Mouse (Mus musculus): ENCODE results near the gene Sp3. TPM values are rescaled to one million over a fixed set of nuclear protein-coding genes. Genes with fewer than 3 reads are reported as not detected.

Sp3 gene
- total RNA-seq, 1 experiment: 60.6 TPM

DNA sequence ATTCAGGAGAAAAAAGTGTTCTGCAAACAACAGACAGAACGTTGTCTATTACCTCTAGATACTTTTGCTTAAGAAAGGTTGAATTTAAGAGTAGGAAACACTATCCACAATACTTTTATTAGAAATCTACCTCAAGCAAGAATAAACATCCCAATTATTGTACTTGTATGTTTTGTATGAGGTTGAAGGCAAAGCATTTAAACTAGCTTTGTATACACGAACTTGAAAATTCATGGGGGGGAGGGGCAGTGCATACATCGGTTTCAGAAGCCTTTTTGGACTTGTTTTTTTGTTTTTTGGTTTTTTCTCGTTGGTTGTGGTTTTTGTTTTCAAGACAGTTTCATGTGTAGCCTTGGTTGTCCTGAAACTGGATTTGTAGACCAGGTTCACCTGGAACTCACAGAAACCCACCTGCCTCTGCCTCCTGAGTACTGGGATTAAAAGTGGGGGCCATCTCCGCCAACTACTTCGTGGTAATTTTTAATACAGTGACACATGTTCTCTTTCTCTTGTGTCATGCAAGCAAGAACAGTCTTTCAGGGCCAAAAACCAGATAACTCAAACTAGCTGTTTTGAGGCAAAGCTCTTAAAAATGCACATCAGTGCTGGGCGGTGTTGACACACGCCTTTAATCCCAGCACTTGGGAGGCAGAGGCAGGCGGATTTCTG is 1.3 kb upstream of the Sp3 start:
- Histone ChIP-seq H3K27ac (ENCODE audit: insufficient read depth, low read depth, low read length, poor library complexity, severe bottlenecking) (peak overlapping the region; percentile 20; the same call in 1 of the 2 replicates), H3K9ac (ENCODE audit: insufficient read depth, low read depth, low read length, poor library complexity, severe bottlenecking) (no peak overlapping the region), H3K4me3 (ENCODE audit: insufficient read depth in 1 of 2, low read depth in 1 of 2, low read length in 2 of 2, poor library complexity in 1 of 2, severe bottlenecking in 1 of 2) (peak overlapping the region; percentile 96 to 99; a peak in 3 of 4 replicates), H3K9me3 (ENCODE audit: control insufficient read depth, insufficient read depth, low read depth, low read length) (no peaks in the 10 kb centered on the region), H3K4me1 (ENCODE audit: control insufficient read depth in 2 of 2, insufficient read depth in 2 of 2, low read length in 2 of 2, poor library complexity in 1 of 2) (peaks cover 11 to 19% of the 10 kb centered on the region in 2 experiments), H3K36me3 (ENCODE audit: control insufficient read depth, insufficient read depth, low read length, poor library complexity, severe bottlenecking) (no peaks in the 10 kb centered on the region)
- TF ChIP-seq ZNF384 (IDR thresholded peaks at IDR 0.05; ENCODE audit: low read depth, low read length) (no peak), MAFK (IDR thresholded peaks at IDR 0.05; ENCODE audit: insufficient read depth, low read depth, low read length) (no peak), ZC3H11A (IDR thresholded peaks at IDR 0.05; ENCODE audit: borderline replicate concordance, low read depth, low read length) (no peak), CHD2 (IDR thresholded peaks at IDR 0.05; ENCODE audit: low read depth, low read length) (no peak), HCFC1 (IDR thresholded peaks at IDR 0.05; ENCODE audit: borderline replicate concordance, insufficient read depth, low read length) (no peak)
- in situ Hi-C loops (cut with MboI; ENCODE audit: low sequenced_read_pairs in 2 of 2, unreplicated experiment in 2 of 2): no loop called here
- no peak for DNase-seq (ENCODE audit: low read depth, low spot score)

DNA sequence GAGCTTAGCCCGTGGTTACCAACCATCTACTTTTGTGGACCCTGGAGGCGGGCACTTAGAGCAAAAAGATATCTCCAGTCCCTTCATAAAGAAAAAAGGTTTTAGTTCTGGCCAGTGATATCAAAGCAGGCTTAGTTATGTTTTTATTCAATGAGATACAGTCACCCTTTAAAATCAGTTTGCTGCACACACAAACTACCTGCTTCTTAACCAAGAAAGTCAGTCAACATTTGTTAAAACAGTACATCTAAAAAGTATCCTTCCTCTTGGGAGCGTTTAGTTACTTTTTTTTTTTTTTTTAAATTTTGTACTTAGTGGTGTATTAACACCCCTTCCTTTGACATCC is 802 bp upstream of the Sp3 start:
- Histone ChIP-seq H3K9ac (ENCODE audit: insufficient read depth, low read depth, low read length, poor library complexity, severe bottlenecking) (peak overlapping the region; percentile 99), H3K36me3 (ENCODE audit: control insufficient read depth, insufficient read depth, low read length, poor library complexity, severe bottlenecking) (no peaks in the 10 kb centered on the region), H3K4me3 (ENCODE audit: insufficient read depth in 1 of 2, low read depth in 1 of 2, low read length in 2 of 2, poor library complexity in 1 of 2, severe bottlenecking in 1 of 2) (peak overlapping the region; percentile 96 to 99), H3K27ac (ENCODE audit: insufficient read depth, low read depth, low read length, poor library complexity, severe bottlenecking) (peak overlapping the region; percentile 100), H3K9me3 (ENCODE audit: control insufficient read depth, insufficient read depth, low read depth, low read length) (no peaks in the 10 kb centered on the region), H3K4me1 (ENCODE audit: control insufficient read depth in 2 of 2, insufficient read depth in 2 of 2, low read length in 2 of 2, poor library complexity in 1 of 2) (peaks cover 11 to 16% of the 10 kb centered on the region in 2 experiments)
- no peak for DNase-seq (ENCODE audit: low read depth, low spot score)
- in situ Hi-C loops (cut with MboI; ENCODE audit: low sequenced_read_pairs in 2 of 2, unreplicated experiment in 2 of 2): no loop called here
- no peak for TF ChIP-seq ZNF384 (IDR thresholded peaks at IDR 0.05; ENCODE audit: low read depth, low read length)
- no peak for TF ChIP-seq ZC3H11A (IDR thresholded peaks at IDR 0.05; ENCODE audit: borderline replicate concordance, low read depth, low read length)
- TF ChIP-seq CHD2 (IDR thresholded peaks at IDR 0.05; ENCODE audit: low read depth, low read length): no peak
- no peak for TF ChIP-seq HCFC1 (IDR thresholded peaks at IDR 0.05; ENCODE audit: borderline replicate concordance, insufficient read depth, low read length)
- TF ChIP-seq MAFK (IDR thresholded peaks at IDR 0.05; ENCODE audit: insufficient read depth, low read depth, low read length): no peak

DNA sequence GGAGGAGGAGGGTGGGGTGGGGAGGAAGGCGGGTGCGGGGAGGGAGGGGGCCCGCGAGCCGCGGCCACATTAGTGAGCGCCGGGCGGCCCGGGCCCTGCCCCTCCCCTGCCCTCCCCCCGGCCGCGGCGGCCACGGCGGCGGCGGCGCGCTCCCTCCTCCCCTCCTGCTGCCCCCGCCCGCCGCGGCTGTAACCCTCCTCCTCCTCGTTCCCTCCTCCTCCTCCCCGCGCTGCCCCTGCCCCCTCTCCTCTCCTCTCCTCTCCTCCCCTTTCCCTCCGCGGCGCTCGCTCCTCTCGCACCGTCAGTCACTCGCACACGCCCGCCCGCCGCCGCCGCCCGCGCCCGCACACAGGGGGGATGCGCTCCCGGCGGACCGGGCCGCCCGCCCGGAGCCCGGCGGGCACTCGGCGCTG is 581 bp downstream of the Sp3 start:
- Histone ChIP-seq H3K4me1 (ENCODE audit: control insufficient read depth in 2 of 2, insufficient read depth in 2 of 2, low read length in 2 of 2, poor library complexity in 1 of 2) (peaks cover 4 to 10% of the 10 kb centered on the region in 2 experiments; a peak in 3 of 4 replicates), H3K27ac (ENCODE audit: insufficient read depth, low read depth, low read length, poor library complexity, severe bottlenecking) (peak overlapping the region; percentile 100), H3K9ac (ENCODE audit: insufficient read depth, low read depth, low read length, poor library complexity, severe bottlenecking) (peak overlapping the region; percentile 100), H3K9me3 (ENCODE audit: control insufficient read depth, insufficient read depth, low read depth, low read length) (no peaks in the 10 kb centered on the region), H3K4me3 (ENCODE audit: insufficient read depth in 1 of 2, low read depth in 1 of 2, low read length in 2 of 2, poor library complexity in 1 of 2, severe bottlenecking in 1 of 2) (peak overlapping the region; percentile 96 to 99), H3K36me3 (ENCODE audit: control insufficient read depth, insufficient read depth, low read length, poor library complexity, severe bottlenecking) (no peaks in the 10 kb centered on the region)
- in situ Hi-C loops (cut with MboI; ENCODE audit: low sequenced_read_pairs in 2 of 2, unreplicated experiment in 2 of 2): no loop called here
- DNase-seq (ENCODE audit: low read depth, low spot score): peak; percentile 57
- TF ChIP-seq ZNF384 (IDR thresholded peaks at IDR 0.05; ENCODE audit: low read depth, low read length) (no peak), ZC3H11A (IDR thresholded peaks at IDR 0.05; ENCODE audit: borderline replicate concordance, low read depth, low read length) (no peak), HCFC1 (IDR thresholded peaks at IDR 0.05; ENCODE audit: borderline replicate concordance, insufficient read depth, low read length) (no peak), CHD2 (IDR thresholded peaks at IDR 0.05; ENCODE audit: low read depth, low read length) (no peak), MAFK (IDR thresholded peaks at IDR 0.05; ENCODE audit: insufficient read depth, low read depth, low read length) (no peak)

DNA sequence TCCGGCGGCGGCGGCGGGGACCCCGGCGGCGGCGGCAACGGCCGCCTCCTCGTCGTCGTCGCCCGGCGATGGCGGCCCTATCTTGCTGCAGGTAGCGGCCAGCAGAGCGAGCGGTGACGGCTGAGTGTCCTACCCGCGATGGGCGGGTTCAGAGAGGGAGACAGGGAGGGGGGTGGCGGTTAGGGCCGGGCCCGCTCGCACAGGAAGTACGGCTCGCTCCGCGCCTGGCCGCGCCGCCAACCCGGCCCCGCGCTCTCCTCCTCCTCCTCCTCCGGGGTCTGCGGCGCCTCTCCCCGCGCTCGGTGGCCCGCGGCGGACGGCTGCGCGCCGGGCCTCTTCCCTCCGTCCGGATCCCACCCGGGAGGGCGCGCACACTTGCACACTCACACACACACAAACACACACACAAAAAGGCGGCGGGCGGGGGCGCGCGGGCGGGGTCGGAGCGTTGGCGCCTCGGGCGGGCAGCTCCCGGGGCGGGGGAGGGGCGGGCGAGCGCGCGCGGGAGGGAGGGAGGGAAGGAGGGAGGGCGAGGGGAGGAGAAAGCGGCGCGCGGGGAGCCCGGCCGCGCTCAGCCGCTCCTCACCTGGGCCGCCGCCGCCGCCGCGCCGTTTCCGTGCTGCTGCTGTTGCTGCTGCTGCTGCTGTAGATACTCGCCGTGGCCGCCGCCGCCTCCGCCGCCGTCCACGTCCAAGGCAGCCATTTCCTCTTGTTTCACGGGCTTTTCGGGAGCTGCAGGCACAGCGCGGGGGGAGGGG is 1.2 kb downstream of the Sp3 start:
- H3K4me3 ChIP-seq (ENCODE audit: insufficient read depth in 1 of 2, low read depth in 1 of 2, low read length in 2 of 2, poor library complexity in 1 of 2, severe bottlenecking in 1 of 2): peak overlapping the region; percentile 96 to 99
- in situ Hi-C loops (cut with MboI; ENCODE audit: low sequenced_read_pairs in 2 of 2, unreplicated experiment in 2 of 2): no loop called here
- H3K36me3 ChIP-seq (ENCODE audit: control insufficient read depth, insufficient read depth, low read length, poor library complexity, severe bottlenecking): no peaks in the 10 kb centered on the region
- peak; percentile 61 for DNase-seq (ENCODE audit: low read depth, low spot score)
- H3K9ac ChIP-seq (ENCODE audit: insufficient read depth, low read depth, low read length, poor library complexity, severe bottlenecking): peak overlapping the region; percentile 94
- no peaks in the 10 kb centered on the region for H3K9me3 ChIP-seq (ENCODE audit: control insufficient read depth, insufficient read depth, low read depth, low read length)
- peak overlapping the region; percentile 100 for H3K27ac ChIP-seq (ENCODE audit: insufficient read depth, low read depth, low read length, poor library complexity, severe bottlenecking)
- H3K4me1 ChIP-seq (ENCODE audit: control insufficient read depth in 2 of 2, insufficient read depth in 2 of 2, low read length in 2 of 2, poor library complexity in 1 of 2): peaks cover 2 to 10% of the 10 kb centered on the region in 2 experiments; a peak in 3 of 4 replicates
- TF ChIP-seq ZNF384 (IDR thresholded peaks at IDR 0.05; ENCODE audit: low read depth, low read length): no peak
- peak; percentile 34; the same call in 1 of the 2 replicates for TF ChIP-seq HCFC1 (IDR thresholded peaks at IDR 0.05; ENCODE audit: borderline replicate concordance, insufficient read depth, low read length)
